Mouse (Mus musculus): ENCODE measurements around the gene Tmem150a.

The Tmem150a gene

GRCm38 (mm10) chr6:72355066-72355911 lies at the start of gene Tmem150a:
TSS of gene Tmem150a (plus strand) at chr6:72355447.
- DNase-seq = peak; percentile 76 to 81

DNA sequence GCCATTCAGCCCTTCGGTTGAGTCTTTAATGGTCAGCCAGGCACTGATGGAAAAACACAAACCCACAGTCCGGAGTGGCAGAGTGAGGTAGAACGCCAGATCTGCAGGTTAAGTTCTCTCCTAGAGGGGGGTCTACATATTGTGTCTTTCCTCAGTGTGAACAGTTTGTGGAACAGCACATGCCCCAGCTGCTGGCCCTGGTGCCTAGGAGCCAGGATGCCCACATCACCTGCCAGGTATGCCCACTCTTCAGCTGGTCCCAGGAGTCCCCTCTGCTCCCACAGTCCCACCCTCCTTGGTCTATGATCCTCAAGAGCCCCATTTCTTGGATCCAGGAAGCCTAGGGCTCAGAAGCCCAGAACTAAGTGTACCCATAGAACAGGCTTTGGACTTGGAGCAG lies 43.0 kb upstream of the Tmem150a start:
- DNase-seq = no peak

- DNase-seq = no peak
Measured at GRCm38 (mm10) chr6:72313124-72313867, 42.0 kb upstream of the Tmem150a start.

DNA sequence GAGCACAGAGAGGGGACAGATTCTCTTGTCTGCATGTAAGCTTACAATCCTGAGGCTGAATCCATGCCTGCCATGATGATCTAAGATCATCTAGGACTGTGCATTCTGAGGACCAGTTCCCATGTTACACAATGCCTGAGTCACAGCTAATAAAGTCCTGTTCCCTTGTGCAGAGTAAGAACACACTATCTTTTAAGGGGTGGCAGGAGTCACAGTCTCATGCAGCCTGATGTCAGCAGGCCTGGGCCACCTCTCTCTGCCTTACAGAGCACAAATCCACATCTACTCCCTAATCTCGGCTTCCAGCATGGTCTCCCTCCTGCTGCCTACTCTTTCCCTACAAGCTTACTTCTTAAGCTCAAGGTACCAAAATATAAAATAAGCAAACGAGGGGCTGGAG lies 39.9 kb upstream of the Tmem150a start:
- DNase-seq = no peak

GRCm38 (mm10) chr6:72316044-72316443 lies 39.2 kb upstream of the Tmem150a start:
- DNase-seq = no peak

GRCm38 (mm10) chr6:72318440-72318839 lies 36.8 kb upstream of the Tmem150a start:
- DNase-seq = no peak

GRCm38 (mm10) chr6:72319019-72319418 lies 36.2 kb upstream of the Tmem150a start:
- DNase-seq = no peak

- DNase-seq = no peak
Measured at GRCm38 (mm10) chr6:72322936-72323335, 32.3 kb upstream of the Tmem150a start.

GRCm38 (mm10) chr6:72323786-72324508 lies 31.3 kb upstream of the Tmem150a start:
- no peak for DNase-seq

GRCm38 (mm10) chr6:72326274-72326673 lies 29.0 kb upstream of the Tmem150a start:
- peak in 1 of 2 experiments; percentile 49 for DNase-seq

- DNase-seq = no peak
Measured at GRCm38 (mm10) chr6:72329019-72329418, 26.2 kb upstream of the Tmem150a start.

DNA sequence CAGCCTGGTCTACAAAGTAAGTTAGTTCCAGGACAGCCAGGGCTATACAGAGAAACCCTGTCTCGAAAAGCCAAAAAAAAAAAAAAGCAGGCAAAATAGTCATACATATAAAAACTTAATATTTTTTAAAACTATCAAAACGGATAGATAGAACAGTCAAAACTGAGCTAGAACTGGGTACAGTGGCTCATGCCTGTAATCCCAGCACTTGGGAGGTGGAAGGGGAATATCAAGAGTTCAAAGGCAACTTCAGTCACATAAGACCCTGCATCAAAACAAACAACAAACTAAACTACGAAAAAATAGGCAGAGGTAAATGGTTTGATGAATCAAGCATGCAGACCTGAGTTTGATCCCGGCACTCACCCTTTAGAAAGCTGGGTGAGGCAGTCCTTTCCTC lies 25.1 kb upstream of the Tmem150a start:
- no peak for DNase-seq

GRCm38 (mm10) chr6:72333111-72333510 lies 22.1 kb upstream of the Tmem150a start:
- no peak for DNase-seq

DNA sequence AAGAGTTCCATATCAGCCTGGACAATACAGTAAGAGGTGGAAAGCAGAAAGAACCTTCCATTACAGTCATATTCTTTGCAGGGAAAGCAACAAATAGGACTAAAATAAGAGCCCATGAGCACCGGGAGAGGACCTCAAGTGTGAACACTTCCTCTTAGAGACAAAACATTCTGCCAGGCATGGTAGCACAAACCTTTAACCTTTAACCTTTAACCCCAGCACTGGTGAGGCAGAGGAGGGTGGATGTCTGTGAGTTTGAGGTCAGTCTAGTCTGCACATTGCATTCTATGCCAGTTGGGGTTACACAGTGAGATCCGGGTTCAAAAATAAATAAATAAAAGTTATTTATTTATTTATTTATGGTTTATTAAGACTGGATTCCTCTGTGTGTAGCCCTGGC lies 14.8 kb upstream of the Tmem150a start:
- no peak for DNase-seq

GRCm38 (mm10) chr6:72344396-72345073 lies 10.7 kb upstream of the Tmem150a start:
- no peak for DNase-seq

- peak; percentile 96 to 97 for DNase-seq
Measured at GRCm38 (mm10) chr6:72345074-72345567, 10.1 kb upstream of the Tmem150a start, which contains the start of gene Usp39. TSS of gene Usp39 (minus strand) at chr6:72345184.

DNA sequence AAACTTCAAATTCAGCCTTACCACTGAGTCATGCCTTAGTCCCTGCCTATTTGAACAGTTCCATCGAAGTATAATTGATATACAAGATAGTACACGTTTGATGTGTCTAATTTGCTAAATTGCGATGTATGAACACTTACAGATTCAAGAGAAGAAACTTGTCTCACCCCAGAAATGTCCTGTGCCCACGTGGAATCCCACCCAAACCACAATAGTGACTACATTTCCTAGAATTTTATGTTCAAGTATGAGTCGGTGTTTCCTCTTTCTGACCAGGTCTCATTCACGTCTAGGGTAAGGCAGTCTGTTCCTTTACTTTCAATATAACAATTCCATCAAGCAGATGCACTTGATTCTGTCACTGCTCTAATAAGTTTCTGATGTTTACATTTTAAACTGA lies 9.6 kb upstream of the Tmem150a start:
- no peak for DNase-seq

DNA sequence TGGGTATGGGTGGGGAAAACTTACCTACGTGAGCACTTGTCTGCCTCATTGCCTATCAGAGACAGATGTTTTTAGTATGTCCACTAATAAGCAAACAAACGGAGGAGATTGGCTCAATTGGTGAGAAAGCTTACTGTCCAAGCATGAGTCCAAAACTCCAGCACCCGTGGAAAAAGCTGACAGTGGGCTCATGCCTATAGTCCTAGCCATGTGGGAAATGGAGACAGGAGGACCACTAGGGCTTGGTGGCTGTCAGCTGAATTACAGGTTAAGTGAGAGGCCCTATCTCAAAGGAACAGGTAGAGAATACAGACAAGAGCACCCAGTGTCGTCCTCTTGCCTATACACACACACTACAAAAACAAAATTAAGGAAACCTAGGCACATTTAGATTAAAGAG lies 9.0 kb upstream of the Tmem150a start:
- no peak for DNase-seq

DNA sequence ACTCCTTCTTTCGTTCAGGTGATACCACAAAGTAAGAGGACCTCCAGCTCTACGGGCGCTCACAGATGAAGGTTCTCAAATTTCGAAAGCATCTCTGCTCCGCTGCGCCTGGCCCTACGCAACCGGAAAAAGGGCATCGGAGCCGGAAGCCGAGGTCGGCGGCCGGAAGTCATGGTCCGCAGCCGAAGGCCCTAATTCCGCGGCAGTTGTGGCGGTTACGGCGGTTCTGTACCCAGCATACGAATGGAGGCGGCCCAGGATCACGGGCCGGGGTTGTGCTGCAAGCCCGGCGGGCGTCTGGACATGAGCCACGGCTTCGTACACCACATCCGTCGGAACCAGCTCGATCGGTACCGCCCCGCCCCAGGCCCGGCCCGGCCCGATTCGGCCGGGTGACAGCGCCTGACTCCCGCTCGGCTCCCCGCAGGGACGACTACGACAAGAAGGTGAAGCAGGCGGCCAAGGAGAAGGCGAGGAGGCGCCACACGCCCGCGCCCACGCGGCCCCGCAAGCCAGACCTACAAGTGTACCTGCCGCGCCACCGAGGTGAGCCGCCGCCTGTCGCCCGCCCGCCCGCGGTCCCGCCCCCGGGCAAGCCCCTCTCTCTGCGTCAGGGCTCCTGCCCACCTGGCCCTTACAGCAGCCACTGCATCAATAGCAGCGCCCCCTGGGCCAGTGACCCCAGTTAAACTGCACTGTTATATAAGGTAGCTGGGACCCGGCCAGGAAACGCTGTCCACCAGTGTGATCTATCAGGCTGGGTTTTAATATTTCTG lies 7.9 kb upstream of the Tmem150a start, which contains the start of gene 0610030E20Rik:
0610030E20Rik (plus strand) TSS at position 152 of the 776 bp plus-strand sequence.
- DNase-seq = peak; percentile 86

- no peak for DNase-seq
Measured at GRCm38 (mm10) chr6:72348411-72348810, 6.8 kb upstream of the Tmem150a start.

DNA sequence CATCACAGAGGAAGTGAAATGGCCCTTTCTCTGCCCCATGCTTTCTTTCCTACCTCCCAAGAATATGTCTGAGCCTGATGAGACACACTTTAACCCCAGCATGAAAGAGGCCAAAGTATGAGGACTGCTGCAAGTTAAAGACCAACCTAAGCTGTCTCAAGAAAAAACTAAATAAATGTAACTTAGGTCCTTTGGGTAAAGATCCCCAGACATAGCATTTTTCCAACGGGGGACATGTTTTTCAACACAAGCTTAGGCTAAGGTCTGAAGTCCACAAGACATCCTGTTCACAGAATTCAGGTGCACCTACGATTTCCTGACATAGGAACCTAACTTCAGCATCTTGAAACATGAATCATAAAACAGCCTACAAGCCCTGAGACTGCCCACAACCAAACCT lies 5.0 kb upstream of the Tmem150a start:
- no peak for DNase-seq

Measured in cerebellum, postnatal 25 days (tissue).